Mouse (Mus musculus) heart, postnatal 0 days (tissue): ENCODE results near the gene Rrp36.

ENCODE experiments used
- CTCF ChIP-seq: IDR thresholded peaks from 2 replicates; pipeline ENCODE4 v1.5.1; 2016; ENCODE audit warnings: antibody characterized with exemption, control low read depth, low read depth
- EP300 ChIP-seq: IDR thresholded peaks from 2 replicates; pipeline ENCODE4 v1.6.1; 2016; ENCODE audit warnings: antibody characterized with exemption, low read depth

GRCm38 (mm10) chr17:46713849-46714248 is 39.7 kb upstream of the Rrp36 start:
- TF ChIP-seq EP300 (no peak), CTCF (no peak)
